Mouse (Mus musculus) adrenal gland (tissue): ENCODE measurements at regions not wholly inside any gene's neighbourhood (a gene's known extent, or its start where the extent isn't known, plus 50 kb on each side); places are given as distances from the start of the nearest gene placed in this dataset.
"Not testable (repeated sequence)": the region's sequence is repeated elsewhere in the genome, so short reads cannot be mapped to it uniquely, and the experiment has no call there.

Source experiments
- intact Hi-C: fragments of 180-260 bp; cut with DNase I; formaldehyde crosslinking; loops from one replicate; pipeline ENCODE4 v1.15.1; 2025

- intact Hi-C loops, result not testable (repeated sequence)
Measured at GRCm38 (mm10) chr3:21957105-21957504, 119.3 kb upstream of the Tbl1xr1 start.

GRCm38 (mm10) chr3:21958595-21959286 lies 117.7 kb upstream of the Tbl1xr1 start:
- intact Hi-C loops, result no loop called here

GRCm38 (mm10) chr3:21961091-21961490 lies 115.4 kb upstream of the Tbl1xr1 start:
- intact Hi-C loops, result no loop called here

GRCm38 (mm10) chr3:21961746-21962145 lies 114.7 kb upstream of the Tbl1xr1 start:
- intact Hi-C loops, result no loop called here

- intact Hi-C loops, result no loop called here
Measured at GRCm38 (mm10) chr3:21962360-21962782, 114.1 kb upstream of the Tbl1xr1 start.

- intact Hi-C loops, result no loop called here
Measured at GRCm38 (mm10) chr3:21962921-21963732, 113.3 kb upstream of the Tbl1xr1 start.

GRCm38 (mm10) chr3:21963733-21964351 lies 112.6 kb upstream of the Tbl1xr1 start:
- intact Hi-C loops, result no loop called here

- intact Hi-C loops, result no loop called here
Measured at GRCm38 (mm10) chr3:21964438-21964837, 112.0 kb upstream of the Tbl1xr1 start.

- intact Hi-C loops, result no loop called here
Measured at GRCm38 (mm10) chr3:21965556-21965955, 110.9 kb upstream of the Tbl1xr1 start.

- intact Hi-C loops, result no loop called here
Measured at GRCm38 (mm10) chr3:21971731-21972130, 104.7 kb upstream of the Tbl1xr1 start.

- intact Hi-C loops, result no loop called here
Measured at GRCm38 (mm10) chr3:21973153-21973552, 103.3 kb upstream of the Tbl1xr1 start.

- intact Hi-C loops, result no loop called here
Measured at GRCm38 (mm10) chr3:21973681-21974080, 102.8 kb upstream of the Tbl1xr1 start.

- intact Hi-C loops, result no loop called here
Measured at GRCm38 (mm10) chr3:21974766-21975165, 101.7 kb upstream of the Tbl1xr1 start.

GRCm38 (mm10) chr3:21977775-21978174 lies 98.7 kb upstream of the Tbl1xr1 start:
- intact Hi-C loops, result no loop called here

- intact Hi-C loops, result no loop called here
Measured at GRCm38 (mm10) chr3:21982991-21983390, 93.5 kb upstream of the Tbl1xr1 start.

- intact Hi-C loops, result no loop called here
Measured at GRCm38 (mm10) chr3:21983993-21984725, 92.3 kb upstream of the Tbl1xr1 start.

GRCm38 (mm10) chr3:21984807-21985206 lies 91.6 kb upstream of the Tbl1xr1 start:
- intact Hi-C loops, result no loop called here

- intact Hi-C loops, result no loop called here
Measured at GRCm38 (mm10) chr3:21986164-21986892, 90.1 kb upstream of the Tbl1xr1 start.

GRCm38 (mm10) chr3:21986893-21987250 lies 89.6 kb upstream of the Tbl1xr1 start:
- intact Hi-C loops, result no loop called here

GRCm38 (mm10) chr3:21987455-21988009 lies 88.9 kb upstream of the Tbl1xr1 start:
- intact Hi-C loops, result no loop called here
